ENCODE assay signal across 14 mouse cellular contexts in the genomic region with DNA sequence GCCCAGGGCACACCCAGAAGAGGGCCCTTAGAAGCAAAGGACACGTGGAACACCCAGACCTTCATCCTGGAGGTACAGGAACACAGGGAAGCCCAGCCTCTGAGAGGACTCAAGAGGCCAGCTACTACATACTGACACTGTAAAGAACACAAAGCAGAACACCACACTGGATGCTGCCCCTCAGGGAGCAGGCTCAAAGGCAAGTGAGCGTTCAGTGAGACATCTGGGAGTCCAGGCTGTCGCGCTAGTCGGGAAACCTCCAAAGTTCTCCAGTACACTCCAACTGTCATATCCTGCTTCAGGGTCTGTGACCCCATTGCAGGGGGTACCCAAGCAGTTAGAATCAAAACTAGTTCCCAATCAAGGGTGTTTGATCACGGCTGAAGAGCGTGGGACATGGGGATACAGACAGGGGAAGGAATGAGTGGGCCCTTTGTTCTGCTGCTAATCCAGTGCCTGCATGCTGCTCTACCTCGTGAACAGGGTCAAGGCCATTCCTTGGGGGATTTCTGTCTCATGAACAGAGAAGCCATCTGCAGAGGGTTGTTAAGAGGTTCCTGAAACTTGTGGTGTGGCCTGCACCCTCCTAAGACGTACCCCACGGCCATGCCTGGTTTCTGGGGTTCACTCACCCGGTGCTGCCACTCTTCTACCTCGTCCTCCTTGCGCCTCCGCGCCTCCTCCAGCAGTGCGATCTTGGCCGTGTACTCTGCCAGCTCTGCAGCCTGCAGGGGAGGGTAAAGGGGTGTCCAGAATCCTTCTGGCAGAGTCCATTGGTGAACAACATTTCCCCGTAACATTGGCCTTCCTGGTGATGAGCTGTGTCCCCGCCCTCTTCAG. TPM values are rescaled to one million over a fixed set of nuclear protein-coding genes. Genes with fewer than 3 reads are reported as not detected.
A peak's percentile ranks its signal among the peaks of the same experiment; 100 is the strongest.
DNase-seq lines count a peak whose midpoint lies in the region; ATAC-seq lines count a peak whose summit lies in the region.
"Had no signal": no experiment of that assay in that cellular context is flagged by ENCODE, and none has a peak within 500 bp of the region (broad histone marks: within the 10 kb centered on the region; RNA-seq: fewer than 3 reads in every experiment).

No protein-coding gene starts in this region.

- no peak overlapping the region for H3K4me2 ChIP-seq in midbrain, embryonic 11.5 days
- no peak overlapping the region for H3K4me2 ChIP-seq in midbrain, embryonic 15.5 days
- no peak overlapping the region for H3K4me2 ChIP-seq in forebrain, embryonic 15.5 days (replicated peaks)
- H3K4me2 ChIP-seq: hindbrain, embryonic 15.5 days; limb, embryonic 12.5 days; lung, embryonic 15.5 days had no signal

- H3K27me3 ChIP-seq in midbrain, embryonic 11.5 days (ENCODE audit: control insufficient read depth, insufficient read depth, low read length): no peaks in the 10 kb centered on the region; the same call in 1 of the 2 replicates
- no peaks in the 10 kb centered on the region for H3K27me3 ChIP-seq in midbrain, embryonic 15.5 days (replicated peaks)
- H3K27me3 ChIP-seq in forebrain, embryonic 15.5 days: no peaks in the 10 kb centered on the region
- H3K27me3 ChIP-seq: hindbrain, embryonic 15.5 days; limb, embryonic 12.5 days; lung, embryonic 15.5 days had no signal

- H3K4me3 ChIP-seq in midbrain, embryonic 11.5 days (ENCODE audit: low read depth, low read length): no peak overlapping the region
- H3K4me3 ChIP-seq in midbrain, embryonic 15.5 days: no peak overlapping the region
- H3K4me3 ChIP-seq in forebrain, embryonic 15.5 days: no peak overlapping the region
- H3K4me3 ChIP-seq: erythroblast, embryonic 14.5 days; hindbrain, embryonic 15.5 days; limb, embryonic 12.5 days; lung, embryonic 15.5 days had no signal

- 77% methylated on average over 19 of the region's 19 CpGs for WGBS in midbrain, embryonic 11.5 days
- WGBS in midbrain, embryonic 15.5 days: 64% methylated on average over 19 of the region's 19 CpGs
- 79% methylated on average over 19 of the region's 19 CpGs for WGBS in forebrain, embryonic 15.5 days

- ATAC-seq in midbrain, embryonic 11.5 days (ENCODE audit: low FRiP score): peak; percentile 43; the same call in 1 of the 2 replicates
- ATAC-seq in midbrain, embryonic 15.5 days (replicated peaks): no peak
- ATAC-seq in forebrain, embryonic 15.5 days (replicated peaks): no peak

- H3K9ac ChIP-seq in midbrain, embryonic 11.5 days (ENCODE audit: low read length): no peak overlapping the region
- no peak overlapping the region for H3K9ac ChIP-seq in midbrain, embryonic 15.5 days
- no peak overlapping the region for H3K9ac ChIP-seq in forebrain, embryonic 15.5 days (replicated peaks)
- H3K9ac ChIP-seq: hindbrain, embryonic 15.5 days; limb, embryonic 12.5 days; lung, embryonic 15.5 days had no signal

- peaks cover 21% of the 10 kb centered on the region for H3K4me1 ChIP-seq in midbrain, embryonic 11.5 days (ENCODE audit: control insufficient read depth, insufficient read depth, low read length)
- H3K4me1 ChIP-seq in midbrain, embryonic 15.5 days: peaks cover 21% of the 10 kb centered on the region
- peaks cover 29% of the 10 kb centered on the region for H3K4me1 ChIP-seq in forebrain, embryonic 15.5 days

- peak; percentile 3 for DNase-seq in gastrocnemius, postnatal 25 days
- DNase-seq in gastrocnemius, postnatal 14 days: no peak
- DNase-seq in midbrain, embryonic 11.5 days (ENCODE audit: low spot score, missing footprints): peak; percentile 87
- peak; percentile 8 to 12 for DNase-seq in B cell, adult 2 months
- DNase-seq in spleen, adult 12 weeks (ENCODE audit: low spot score): no peak
- DNase-seq in cerebellum, adult 9-10 months: no peak
- DNase-seq: adrenal gland, adult 2 months; heart, adult 18-20 months had no signal

- peaks cover 4% of the 10 kb centered on the region; the same call in 1 of the 2 replicates for H3K36me3 ChIP-seq in midbrain, embryonic 11.5 days (ENCODE audit: control insufficient read depth, insufficient read depth, low read length)
- no peaks in the 10 kb centered on the region for H3K36me3 ChIP-seq in midbrain, embryonic 15.5 days (replicated peaks)
- H3K36me3 ChIP-seq in forebrain, embryonic 15.5 days: 0 out of 2 replicates have a peak, but pooled peaks cover 10% of the 10 kb centered on the region
- H3K36me3 ChIP-seq: hindbrain, embryonic 15.5 days had no signal

- no peaks in the 10 kb centered on the region for H3K9me3 ChIP-seq in midbrain, embryonic 11.5 days (ENCODE audit: control insufficient read depth, low read length)
- H3K9me3 ChIP-seq in midbrain, embryonic 15.5 days: no peaks in the 10 kb centered on the region
- H3K9me3 ChIP-seq in forebrain, embryonic 15.5 days: no peaks in the 10 kb centered on the region
- H3K9me3 ChIP-seq: hindbrain, embryonic 15.5 days; limb, embryonic 12.5 days; lung, embryonic 15.5 days had no signal

- H3K27ac ChIP-seq in midbrain, embryonic 11.5 days (ENCODE audit: low read depth, low read length): 0 out of 2 replicates have a peak overlapping the region, but pooled peaks have one; percentile 27
- no peak overlapping the region for H3K27ac ChIP-seq in midbrain, embryonic 15.5 days
- peak overlapping the region; percentile 61 for H3K27ac ChIP-seq in forebrain, embryonic 15.5 days (replicated peaks)
- H3K27ac ChIP-seq: limb, embryonic 12.5 days; lung, embryonic 15.5 days had no signal

- intact Hi-C loops in gastrocnemius, postnatal 14 days (cut with DNase I; ENCODE audit: low total_unique reads): no loop called here

RNA-seq across cellular contexts. Expression of a gene that starts 42.0 kb away (rescaled TPM):
- total RNA-seq in gastrocnemius, postnatal 25 days (2021): 1 to 10 TPM; 2.2 to 2.9 TPM
- 10 to 100 TPM; 10.3 to 16.5 TPM for total RNA-seq in gastrocnemius, postnatal 14 days (2021)
- polyA plus RNA-seq in midbrain, embryonic 11.5 days (2014; fragmentation: Nextera tagmentation; extraction: Ambion mirVana): 47.0 and 51.0 TPM in 2 replicates
- polyA plus RNA-seq in midbrain, embryonic 15.5 days (2015; fragmentation: Nextera tagmentation; extraction: Ambion mirVana): 32.5 and 39.6 TPM in 2 replicates
- 112 and 125 TPM in 2 replicates for polyA plus RNA-seq in forebrain, embryonic 15.5 days (2015; fragmentation: Nextera tagmentation; extraction: Ambion mirVana)

Comparison
In these comparisons a context has a peak if more than half of its experiments do, and no peak if none do; other contexts are left out.
1. DNase-seq: peak in gastrocnemius, postnatal 25 days (single experiment), midbrain, embryonic 11.5 days (single experiment) and B cell, adult 2 months (2 of 2); none in gastrocnemius, postnatal 14 days (single experiment), spleen, adult 12 weeks (single experiment) and cerebellum, adult 9-10 months (single experiment).